Mouse (Mus musculus) forebrain, embryonic 12.5 days (tissue): ENCODE results near the gene Htr5b. TPM values are rescaled to one million over a fixed set of nuclear protein-coding genes. Genes with fewer than 3 reads are reported as not detected.

Source experiments
- ATAC-seq: fragments of 200-750 bp; cut with Nextera tagmentation; 2 replicates; pipeline ENCODE4 v1.8.0; 2017; ENCODE audit warnings: moderate TSS enrichment; ENCODE audit not compliant: low FRiP score
- H3K27ac ChIP-seq: fragments of 300-500 bp; sonication (generic); 2 replicates; pipeline ENCODE4 v1.5.1; 2016; ENCODE audit warnings: mild to moderate bottlenecking
- H3K27me3 ChIP-seq: fragments of 300-500 bp; sonication (generic); 2 replicates; pipeline ENCODE4 v1.6.1; 2016; ENCODE audit warnings: mild to moderate bottlenecking
- H3K36me3 ChIP-seq: fragments of 300-500 bp; sonication (generic); replicated peaks from 2 replicates; pipeline ENCODE4 v1.6.1; 2016; ENCODE audit warnings: mild to moderate bottlenecking
- H3K4me1 ChIP-seq: fragments of 300-500 bp; sonication (generic); 2 replicates; pipeline ENCODE4 v1.6.1; 2016
- H3K4me2 ChIP-seq: fragments of 300-500 bp; sonication (generic); 2 replicates; pipeline ENCODE4 v1.6.1; 2016; ENCODE audit warnings: mild to moderate bottlenecking, moderate library complexity
- H3K4me3 ChIP-seq: fragments of 300-500 bp; sonication (generic); replicated peaks from 2 replicates; pipeline ENCODE4 v1.5.1; 2016; ENCODE audit warnings: mild to moderate bottlenecking
- H3K9ac ChIP-seq: fragments of 300-500 bp; sonication (generic); 2 replicates; pipeline ENCODE4 v1.6.1; 2016; ENCODE audit warnings: mild to moderate bottlenecking
- H3K9me3 ChIP-seq: fragments of 300-500 bp; sonication (generic); 2 replicates; pipeline ENCODE4 v1.6.1; 2016
- WGBS: fragments of 180-500 bp; shearing (Covaris S2); methylation state at CpG from one replicate; pipeline ENCODE4 v1.1.7; 2016; 5-methylcytosine and 5-hydroxymethylcytosine counted together
- polyA plus RNA-seq: library from polyadenylated mRNA; unstranded; fragments of >200 nt; fragmentation: Nextera tagmentation; extraction: Ambion mirVana; gene quantifications from 2 replicates; pipeline ENCODE4 v1.2.1, GENCODE M21; 2016

Gene Htr5b
- polyA plus RNA-seq, 1 experiment from 2014 or later, result not detected

DNA sequence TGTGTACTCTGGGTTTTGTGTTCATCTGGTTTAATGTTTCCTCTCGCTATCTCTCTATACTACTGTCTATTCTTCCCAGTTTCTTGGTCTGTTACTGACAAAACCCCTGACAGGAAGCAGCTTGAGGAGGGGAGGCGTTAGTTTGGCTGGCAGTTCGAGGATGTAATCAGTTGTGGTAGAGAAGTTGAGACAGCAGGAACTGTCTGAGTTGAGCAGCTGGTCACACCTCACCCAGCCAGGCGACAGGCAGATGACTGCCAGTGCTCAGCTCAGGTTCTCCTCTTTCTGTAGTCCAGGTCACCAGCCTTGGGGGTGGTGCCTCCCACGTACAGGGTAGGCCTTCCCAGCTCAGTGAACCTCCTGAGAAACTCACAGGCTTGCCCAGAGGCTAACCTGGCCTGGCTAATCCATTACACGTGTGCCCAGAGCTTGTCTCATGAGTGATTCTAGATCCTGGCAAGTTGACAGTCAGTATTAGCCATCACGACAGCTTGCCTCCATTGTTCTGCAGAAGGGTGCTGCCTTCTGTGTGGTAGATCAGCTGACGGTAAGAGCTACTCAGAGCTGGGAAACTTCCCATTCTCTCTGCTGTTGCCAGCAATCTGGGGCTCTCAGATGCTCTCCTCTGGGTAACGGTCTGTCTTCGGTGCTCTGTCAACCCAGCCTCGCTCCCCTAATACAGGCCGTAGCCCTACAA is 49.8 kb downstream of the Htr5b start:
- no peaks in the 10 kb centered on the region for H3K9me3 ChIP-seq
- 89% methylated on average over 12 of the region's 12 CpGs for WGBS

GRCm38 (mm10) chr1:121477716-121478115 is 50.5 kb downstream of the Htr5b start:
- no peaks in the 10 kb centered on the region for H3K4me1 ChIP-seq
- H3K9me3 ChIP-seq, result no peaks in the 10 kb centered on the region
- 96% methylated on average over 5 of the region's 5 CpGs for WGBS
- no peak overlapping the region for H3K27ac ChIP-seq
- no peak overlapping the region for H3K4me3 ChIP-seq
- no peak overlapping the region for H3K9ac ChIP-seq
- H3K27me3 ChIP-seq, result no peaks in the 10 kb centered on the region
- ATAC-seq, result no peak
- peaks cover 39% of the 10 kb centered on the region for H3K36me3 ChIP-seq
- H3K4me2 ChIP-seq, result no peak overlapping the region

More for the DNA sequence above, 49.8 kb downstream of the Htr5b start:
- no peak overlapping the region for H3K27ac ChIP-seq
- H3K9ac ChIP-seq, result no peak overlapping the region
- ATAC-seq, result no peak
- H3K4me3 ChIP-seq, result no peak overlapping the region
- no peaks in the 10 kb centered on the region for H3K27me3 ChIP-seq
- no peaks in the 10 kb centered on the region for H3K4me1 ChIP-seq
- no peak overlapping the region for H3K4me2 ChIP-seq
- H3K36me3 ChIP-seq, result peaks cover 40% of the 10 kb centered on the region

- Histone ChIP-seq H3K4me3 (no peak overlapping the region), H3K36me3 (peaks cover 12% of the 10 kb centered on the region; the same call in 1 of the 2 replicates), H3K9ac (no peak overlapping the region), H3K4me1 (no peaks in the 10 kb centered on the region), H3K27me3 (no peaks in the 10 kb centered on the region), H3K27ac (no peak overlapping the region), H3K9me3 (no peaks in the 10 kb centered on the region), H3K4me2 (no peak overlapping the region)
- 75% methylated on average over 5 of the region's 5 CpGs for WGBS
- ATAC-seq, result no peak
These were observed 56.8 kb downstream of the Htr5b start for GRCm38 (mm10) chr1:121471503-121471902.

DNA sequence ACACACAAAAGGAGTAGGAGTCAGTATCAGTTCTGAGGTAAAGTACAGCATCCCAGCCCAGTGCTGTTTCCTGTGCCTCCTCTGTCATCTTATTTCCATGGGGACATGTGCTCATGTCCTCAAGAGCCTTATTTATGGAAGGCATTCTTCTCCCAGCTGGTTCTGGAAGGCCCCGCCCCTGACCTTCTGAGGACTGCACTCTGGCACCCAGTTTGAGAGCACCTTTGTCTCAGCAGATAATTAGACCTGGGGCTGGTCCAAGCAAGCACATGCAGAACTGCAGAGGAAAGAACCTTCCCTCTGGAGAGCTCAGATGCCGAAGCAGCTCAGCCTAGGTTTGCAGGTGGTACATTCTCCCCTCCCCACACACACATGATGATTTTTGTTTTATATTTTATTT is 60.0 kb downstream of the Htr5b start:
- no peaks in the 10 kb centered on the region for H3K9me3 ChIP-seq
- no peak overlapping the region for H3K4me2 ChIP-seq
- no peaks in the 10 kb centered on the region for H3K4me1 ChIP-seq
- H3K9ac ChIP-seq, result no peak overlapping the region
- no peak overlapping the region for H3K4me3 ChIP-seq
- 81% methylated on average over 2 of the region's 2 CpGs for WGBS
- H3K27ac ChIP-seq, result no peak overlapping the region
- no peaks in the 10 kb centered on the region for H3K27me3 ChIP-seq
- peaks cover 27% of the 10 kb centered on the region for H3K36me3 ChIP-seq
- no peak for ATAC-seq

DNA sequence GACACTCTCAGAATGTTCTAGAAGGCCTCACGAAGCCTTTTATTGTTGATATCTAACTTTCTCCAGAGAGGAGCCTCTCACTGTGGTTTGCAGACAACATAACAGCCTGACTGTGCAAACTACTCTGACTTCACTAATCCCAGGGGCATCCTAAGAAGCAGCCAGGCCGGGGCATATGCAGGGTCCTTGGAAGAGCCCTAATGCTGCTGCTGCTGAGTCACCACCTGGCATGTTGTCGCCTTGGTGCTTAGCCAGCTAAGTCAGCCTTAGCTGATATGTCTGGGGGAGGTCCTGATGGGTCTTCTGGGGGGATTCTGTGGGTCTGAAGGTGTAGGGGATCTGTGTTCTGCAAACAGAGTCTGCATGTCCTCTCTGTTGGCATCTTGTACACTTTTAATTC is 62.0 kb downstream of the Htr5b start:
- Histone ChIP-seq H3K9ac (no peak overlapping the region), H3K36me3 (peaks cover 40% of the 10 kb centered on the region), H3K4me1 (no peaks in the 10 kb centered on the region), H3K27me3 (no peaks in the 10 kb centered on the region), H3K4me3 (no peak overlapping the region), H3K4me2 (no peak overlapping the region), H3K27ac (no peak overlapping the region), H3K9me3 (no peaks in the 10 kb centered on the region)
- no peak for ATAC-seq
- 90% methylated on average over 3 of the region's 3 CpGs for WGBS

- H3K4me2 ChIP-seq, result no peak overlapping the region
- no peak overlapping the region for H3K4me3 ChIP-seq
- H3K9me3 ChIP-seq, result no peaks in the 10 kb centered on the region
- H3K36me3 ChIP-seq, result peaks cover 40% of the 10 kb centered on the region
- no peak overlapping the region for H3K27ac ChIP-seq
- H3K4me1 ChIP-seq, result no peaks in the 10 kb centered on the region
- H3K27me3 ChIP-seq, result no peaks in the 10 kb centered on the region
- 88% methylated on average over 7 of the region's 7 CpGs for WGBS
- ATAC-seq, result no peak
- H3K9ac ChIP-seq, result no peak overlapping the region
These were observed 64.5 kb downstream of the Htr5b start for GRCm38 (mm10) chr1:121463806-121464205.

DNA sequence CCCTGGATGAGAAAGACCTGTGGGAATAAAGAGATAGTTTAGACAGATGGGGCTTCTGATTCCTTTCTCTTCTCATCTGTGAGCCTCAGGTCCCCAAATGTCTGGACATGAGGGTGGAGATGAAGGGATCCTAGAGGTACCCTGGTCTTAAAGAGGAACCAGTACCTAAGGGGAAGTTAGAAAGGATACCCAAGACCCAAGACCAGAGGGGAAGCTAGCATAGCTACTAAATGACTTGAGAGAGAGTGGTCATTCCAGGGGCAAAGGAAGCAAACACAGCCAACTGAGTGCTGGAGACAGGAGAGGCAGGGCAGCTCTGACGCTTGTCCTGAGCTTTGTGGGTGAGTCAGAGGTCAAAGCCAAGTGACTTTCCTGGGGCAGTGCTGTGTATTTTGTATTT is 65.6 kb downstream of the Htr5b start:
- no peak overlapping the region for H3K9ac ChIP-seq
- no peaks in the 10 kb centered on the region for H3K27me3 ChIP-seq
- no peak overlapping the region for H3K27ac ChIP-seq
- ATAC-seq, result no peak
- H3K4me1 ChIP-seq, result no peaks in the 10 kb centered on the region
- no peaks in the 10 kb centered on the region for H3K9me3 ChIP-seq
- H3K4me2 ChIP-seq, result no peak overlapping the region
- H3K4me3 ChIP-seq, result no peak overlapping the region
- peaks cover 40% of the 10 kb centered on the region for H3K36me3 ChIP-seq
- WGBS, result 91% methylated on average over 1 of the region's 1 CpGs

- no peaks in the 10 kb centered on the region for H3K9me3 ChIP-seq
- H3K36me3 ChIP-seq, result peaks cover 38% of the 10 kb centered on the region
- no peak overlapping the region for H3K4me2 ChIP-seq
- WGBS, result 86% methylated on average over 7 of the region's 7 CpGs
- no peak overlapping the region for H3K9ac ChIP-seq
- ATAC-seq, result no peak
- H3K4me3 ChIP-seq, result no peak overlapping the region
- no peak overlapping the region for H3K27ac ChIP-seq
- no peaks in the 10 kb centered on the region for H3K27me3 ChIP-seq
- no peaks in the 10 kb centered on the region for H3K4me1 ChIP-seq
These were observed 66.4 kb downstream of the Htr5b start for GRCm38 (mm10) chr1:121461895-121462294.

GRCm38 (mm10) chr1:121460077-121460476 is 68.2 kb downstream of the Htr5b start:
- Histone ChIP-seq H3K36me3 (peaks cover 32% of the 10 kb centered on the region), H3K27me3 (no peaks in the 10 kb centered on the region), H3K4me3 (no peak overlapping the region), H3K27ac (no peak overlapping the region), H3K9me3 (no peaks in the 10 kb centered on the region), H3K4me1 (no peaks in the 10 kb centered on the region), H3K9ac (no peak overlapping the region), H3K4me2 (no peak overlapping the region)
- WGBS, result 72% methylated on average over 6 of the region's 6 CpGs
- ATAC-seq, result no peak

Other genes starting within 250 kb of the Htr5b start
- 26.1 and 28.6 TPM in 2 replicates for gene Insig2, start 195.9 kb downstream of the Htr5b start, polyA plus RNA-seq
- gene Ccdc93, start 97.4 kb downstream of the Htr5b start, polyA plus RNA-seq, result 11.0 and 11.4 TPM in 2 replicates
- 80.4 and 81.5 TPM in 2 replicates for gene Ddx18, start 39.5 kb upstream of the Htr5b start, polyA plus RNA-seq